Mouse (Mus musculus): ENCODE results near the gene Elp1.

- TF ChIP-seq POLR2A (IDR thresholded peaks at IDR 0.05; ENCODE audit: borderline replicate concordance, low read depth, low read length) (no peak), CTCF (IDR thresholded peaks at IDR 0.05; ENCODE audit: low read depth, low read length) (no peak)
Observed at GRCm38 (mm10) chr4:56717932-56718331, 84.2 kb downstream of the Elp1 start.
